Mouse (Mus musculus): ENCODE measurements around the gene Trim47. TPM values are rescaled to one million over a fixed set of nuclear protein-coding genes. Genes with fewer than 3 reads are reported as not detected.
"Not testable (repeated sequence)": the region's sequence is repeated elsewhere in the genome, so short reads cannot be mapped to it uniquely, and the experiment has no call there.

Gene Trim47
- polyA plus RNA-seq, 1 experiment from 2014 or later = 30.9 TPM

DNA sequence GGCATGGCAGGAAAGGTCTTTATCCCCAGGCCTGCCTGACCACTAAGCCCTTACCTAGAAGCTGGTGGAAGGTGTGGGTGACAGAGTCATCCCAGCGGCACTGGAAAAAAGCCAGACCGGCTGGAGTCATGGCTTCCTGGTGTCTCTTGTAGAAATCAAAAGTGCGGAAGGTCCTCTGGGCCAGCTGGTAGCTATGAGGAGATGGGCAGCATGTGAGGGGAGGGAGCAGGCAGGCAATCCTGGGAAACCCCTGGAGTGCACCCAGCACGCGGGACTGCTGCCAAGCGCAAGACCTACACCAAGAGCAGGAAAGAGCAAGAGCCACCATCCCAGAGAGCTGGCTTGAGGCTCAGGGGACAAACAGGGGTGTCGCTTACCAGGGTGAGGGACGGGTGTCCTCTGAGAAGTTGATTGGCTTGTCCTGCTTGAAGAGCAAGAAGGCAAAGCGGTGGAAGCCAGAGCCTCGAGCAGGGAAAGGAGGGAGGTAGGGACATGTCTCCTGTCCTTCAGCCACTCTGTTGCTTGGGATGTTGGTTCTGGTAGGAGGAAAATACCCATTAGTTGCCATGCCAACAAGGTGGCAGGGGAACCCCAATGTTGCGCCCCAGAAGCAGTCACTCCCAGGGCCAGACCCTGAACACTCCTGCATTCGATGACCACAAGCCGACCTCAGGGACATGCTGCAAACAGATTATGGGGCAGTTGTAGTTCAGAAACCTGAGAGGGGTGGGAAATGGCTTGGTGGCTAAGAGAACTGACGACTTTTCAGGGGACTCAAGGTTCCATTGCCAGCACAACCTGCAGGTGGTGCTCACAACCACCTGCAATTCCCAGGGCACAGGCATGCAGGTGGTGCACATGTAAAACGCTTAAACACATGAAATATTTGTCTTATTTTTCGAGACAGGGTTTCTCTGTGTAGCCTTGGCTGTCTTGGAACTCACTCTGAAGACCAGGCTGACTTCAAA lies 5.6 kb upstream of the Trim47 start:
- ATAC-seq (ENCODE audit: insufficient read depth, low FRiP score, low read depth) = no peak
- Histone ChIP-seq H3K9me3 (no peaks in the 10 kb centered on the region), H3K27ac (no peak overlapping the region), H3K36me3 (peaks cover 14% of the 10 kb centered on the region; the same call in 1 of the 2 replicates), H3K4me2 (no peak overlapping the region), H3K4me3 (replicated peaks) (no peak overlapping the region), H3K27me3 (replicated peaks) (no peaks in the 10 kb centered on the region), H3K4me1 (peaks cover 26% of the 10 kb centered on the region), H3K9ac (no peak overlapping the region)
- WGBS = 78% methylated on average over 16 of the region's 16 CpGs

DNA sequence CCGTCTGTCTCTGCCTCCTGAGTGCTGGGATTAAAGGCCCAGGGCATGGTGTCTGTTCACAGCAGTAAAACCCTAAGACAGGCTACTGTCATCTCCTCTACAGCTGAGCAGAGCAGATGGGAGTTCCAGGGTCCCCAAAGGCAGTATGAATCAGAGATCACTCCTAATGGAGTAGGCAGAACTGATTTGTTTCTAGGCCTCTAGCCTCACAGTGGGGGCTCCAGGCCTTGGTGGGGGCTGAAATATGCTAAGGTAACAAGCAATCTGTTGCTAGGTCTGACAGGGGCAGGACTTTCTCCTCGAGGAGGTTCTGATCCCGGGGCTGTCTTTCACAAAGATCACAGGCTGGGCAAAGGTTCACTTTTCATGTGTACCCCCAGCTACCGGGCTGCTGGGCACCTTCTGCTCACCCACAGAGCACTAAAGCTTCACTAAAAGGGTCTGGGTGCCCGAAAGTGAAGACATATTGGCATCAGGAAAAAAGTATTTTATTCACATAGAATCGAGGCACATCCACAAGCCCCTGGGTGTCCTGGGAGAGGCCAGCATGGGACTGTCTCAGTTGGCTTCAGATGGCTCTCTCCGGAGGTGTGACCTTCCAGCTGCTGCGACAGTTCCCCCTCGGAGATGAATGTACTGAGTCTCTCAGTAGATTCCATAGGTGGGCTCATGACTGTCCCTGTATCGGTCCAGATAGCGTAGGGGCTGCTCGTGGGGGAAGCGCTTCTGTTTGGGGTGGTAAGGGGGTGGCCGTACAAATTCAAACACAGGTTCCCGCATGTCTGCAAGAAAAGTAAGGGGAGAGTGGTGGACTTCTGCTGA lies 4.5 kb upstream of the Trim47 start:
- H3K36me3 ChIP-seq = peaks cover 16% of the 10 kb centered on the region; the same call in 1 of the 2 replicates
- no peaks in the 10 kb centered on the region for H3K9me3 ChIP-seq
- H3K9ac ChIP-seq = peak overlapping the region; percentile 6; the same call in 1 of the 2 replicates
- no peak for ATAC-seq (ENCODE audit: insufficient read depth, low FRiP score, low read depth)
- H3K27ac ChIP-seq = peak overlapping the region; percentile 96
- H3K27me3 ChIP-seq (replicated peaks) = no peaks in the 10 kb centered on the region
- WGBS = 75% methylated on average over 15 of the region's 15 CpGs
- H3K4me2 ChIP-seq = peak overlapping the region; percentile 82
- H3K4me3 ChIP-seq (replicated peaks) = peak overlapping the region; percentile 62
- H3K4me1 ChIP-seq = peaks cover 33% of the 10 kb centered on the region

DNA sequence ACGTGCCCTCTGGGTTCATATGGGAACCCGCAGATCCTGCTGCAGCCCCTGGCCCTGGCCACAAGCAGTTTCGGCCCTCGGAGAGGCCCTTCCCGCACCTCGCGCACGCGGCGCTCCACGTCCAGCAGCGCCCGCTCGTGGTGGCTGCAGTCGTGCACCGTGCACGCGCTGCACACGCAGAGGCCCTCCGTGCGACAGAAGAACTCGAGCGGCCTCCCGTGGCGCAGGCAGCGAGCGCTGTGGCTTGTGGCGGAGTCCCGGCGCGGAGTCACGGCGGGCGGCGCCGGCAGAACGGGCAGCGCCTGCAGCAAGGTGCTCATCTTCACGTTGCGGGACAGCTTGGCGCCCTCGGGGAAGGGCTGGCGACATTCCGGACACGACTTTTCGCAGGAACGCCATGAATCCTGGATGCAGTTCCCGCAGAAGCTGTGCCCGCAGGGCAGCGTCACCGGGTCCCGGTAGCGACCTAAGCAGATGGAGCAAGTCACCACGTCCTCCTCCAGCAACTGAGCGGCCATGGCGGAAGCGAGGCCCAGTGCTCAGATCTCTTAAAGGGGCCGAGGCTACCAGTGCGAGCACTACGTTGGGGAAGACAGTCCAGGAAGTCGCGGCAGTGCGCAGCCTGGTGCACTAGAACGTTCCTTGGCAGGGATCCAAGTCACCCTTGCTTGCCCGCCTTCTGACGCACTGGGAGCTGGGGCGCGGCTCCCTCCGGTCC lies 3.6 kb upstream of the Trim47 start, which contains the start of gene Trim65:
Gene Trim65, minus strand, starts transcription at position 641 of the 718 bp plus-strand sequence.
- peak; percentile 81 for ATAC-seq (ENCODE audit: insufficient read depth, low FRiP score, low read depth)
- Histone ChIP-seq H3K27ac (peak within 1 kb of the TSS; percentile 96), H3K9me3 (no peaks in the 10 kb centered on the region), H3K27me3 (replicated peaks) (no peaks in the 10 kb centered on the region), H3K4me3 (replicated peaks) (peak within 1 kb of the TSS; percentile 62), H3K4me2 (peak within 1 kb of the TSS; percentile 82), H3K9ac (peak within 1 kb of the TSS; percentile 58), H3K4me1 (peaks cover 33% of the 10 kb centered on the region), H3K36me3 (peaks cover 25% of the 10 kb centered on the region)
- WGBS = under 1% methylated on average over 69 of the region's 69 CpGs

DNA sequence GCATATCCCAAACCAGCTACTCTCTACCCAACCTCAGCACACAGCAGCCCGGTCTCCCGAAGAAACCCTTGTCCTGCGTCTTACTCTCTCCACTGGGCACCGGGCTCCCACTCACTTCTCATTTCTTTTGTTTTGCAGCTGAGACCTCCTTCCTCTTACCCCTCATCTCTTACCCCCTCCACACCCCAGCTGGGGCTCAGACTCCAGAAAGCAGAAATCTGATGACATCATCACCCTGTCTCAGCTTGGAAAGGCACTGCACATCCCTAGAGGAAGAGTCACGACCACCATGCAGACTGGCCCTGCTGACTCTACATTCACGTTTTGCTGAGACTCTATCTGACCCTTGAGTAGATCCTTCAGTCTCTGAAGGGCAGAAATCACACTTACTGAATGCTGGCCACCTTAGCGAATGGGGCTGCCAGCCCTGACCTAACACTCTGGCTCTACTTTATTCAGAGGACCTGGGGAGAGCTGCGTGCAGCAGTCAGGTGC lies 3.0 kb upstream of the Trim47 start:
- Histone ChIP-seq H3K9me3 (no peaks in the 10 kb centered on the region), H3K27me3 (replicated peaks) (no peaks in the 10 kb centered on the region), H3K27ac (peak overlapping the region; percentile 96), H3K4me1 (peaks cover 33% of the 10 kb centered on the region), H3K9ac (peak overlapping the region; percentile 57; the same call in 1 of the 2 replicates), H3K4me3 (replicated peaks) (peak overlapping the region; percentile 62), H3K4me2 (peak overlapping the region; percentile 82), H3K36me3 (peaks cover 30% of the 10 kb centered on the region)
- no peak; the same call in 1 of the 2 replicates for ATAC-seq (ENCODE audit: insufficient read depth, low FRiP score, low read depth)
- 41% methylated on average over 8 of the region's 8 CpGs for WGBS

DNA sequence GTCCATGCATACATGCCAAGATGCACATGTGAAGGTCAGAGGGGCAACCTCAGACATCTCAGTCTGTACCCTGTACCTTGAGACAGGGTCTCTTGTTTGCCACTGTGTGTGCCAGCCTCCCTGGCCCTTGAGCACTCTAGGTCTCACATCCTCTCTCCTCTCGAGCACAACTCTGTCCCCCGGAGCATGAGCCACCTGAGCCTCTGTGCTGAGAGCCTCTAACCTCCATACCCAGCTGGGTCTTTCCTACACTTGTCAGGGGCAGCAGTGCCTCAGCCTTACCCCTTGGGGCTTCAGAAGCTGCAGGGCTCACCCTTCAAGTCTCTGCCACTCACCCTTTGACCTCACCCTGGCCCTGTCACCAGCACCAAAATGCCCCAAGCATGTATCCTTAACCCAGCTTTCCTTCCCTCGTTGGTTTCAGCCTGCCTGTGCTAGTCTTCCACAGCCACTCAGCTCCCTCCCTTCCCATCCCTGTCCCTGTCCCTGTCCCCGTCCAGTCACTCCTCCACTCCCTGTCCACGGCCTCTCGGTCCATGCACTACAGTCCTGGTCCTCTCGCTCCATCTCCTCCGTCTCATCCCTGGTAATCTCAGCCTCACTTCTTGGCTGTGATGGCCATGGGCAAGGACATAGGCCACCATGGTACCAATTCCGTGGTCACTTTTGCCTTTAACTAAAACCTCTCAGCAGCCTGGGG lies 2.2 kb upstream of the Trim47 start:
- Histone ChIP-seq H3K9ac (no peak overlapping the region), H3K4me3 (replicated peaks) (peak overlapping the region; percentile 62; the same call in 1 of the 2 replicates)
- 75% methylated on average over 9 of the region's 9 CpGs for WGBS

DNA sequence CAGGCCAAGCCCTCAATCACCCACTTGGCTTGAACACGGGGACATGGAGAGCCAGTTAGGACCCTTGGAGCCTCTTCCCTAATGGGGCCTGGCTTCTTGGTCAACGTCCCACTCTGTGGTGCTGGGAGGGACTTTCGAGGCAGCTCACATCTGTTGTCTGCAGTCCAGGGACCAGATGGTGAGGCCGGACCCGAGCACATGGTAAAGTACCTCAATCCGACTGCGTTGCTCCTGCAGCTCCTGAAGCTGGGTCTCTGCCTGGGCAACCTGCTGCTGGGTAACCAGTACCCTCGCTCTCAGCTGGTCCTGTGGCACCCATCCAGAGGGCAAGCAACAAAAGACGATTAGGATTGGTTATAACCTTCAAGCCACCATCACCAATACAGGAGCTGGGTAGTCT lies 976 bp upstream of the Trim47 start:
- H3K4me2 ChIP-seq = peak overlapping the region; percentile 42; the same call in 1 of the 2 replicates
- no peaks in the 10 kb centered on the region for H3K9me3 ChIP-seq
- peaks cover 33% of the 10 kb centered on the region for H3K4me1 ChIP-seq
- ATAC-seq (ENCODE audit: insufficient read depth, low FRiP score, low read depth) = no peak
- H3K36me3 ChIP-seq = peaks cover 27% of the 10 kb centered on the region
- H3K27ac ChIP-seq = peak overlapping the region; percentile 71
- no peaks in the 10 kb centered on the region for H3K27me3 ChIP-seq (replicated peaks)
- no peak overlapping the region for H3K9ac ChIP-seq
- 66% methylated on average over 9 of the region's 9 CpGs for WGBS
- H3K4me3 ChIP-seq (replicated peaks) = no peak overlapping the region

More for the DNA sequence above, 2.2 kb upstream of the Trim47 start:
- Histone ChIP-seq H3K4me2 (peak overlapping the region; percentile 82), H3K9me3 (no peaks in the 10 kb centered on the region), H3K4me1 (peaks cover 33% of the 10 kb centered on the region), H3K36me3 (peaks cover 27% of the 10 kb centered on the region), H3K27ac (no peak overlapping the region), H3K27me3 (replicated peaks) (no peaks in the 10 kb centered on the region)
- ATAC-seq (ENCODE audit: insufficient read depth, low FRiP score, low read depth) = no peak

DNA sequence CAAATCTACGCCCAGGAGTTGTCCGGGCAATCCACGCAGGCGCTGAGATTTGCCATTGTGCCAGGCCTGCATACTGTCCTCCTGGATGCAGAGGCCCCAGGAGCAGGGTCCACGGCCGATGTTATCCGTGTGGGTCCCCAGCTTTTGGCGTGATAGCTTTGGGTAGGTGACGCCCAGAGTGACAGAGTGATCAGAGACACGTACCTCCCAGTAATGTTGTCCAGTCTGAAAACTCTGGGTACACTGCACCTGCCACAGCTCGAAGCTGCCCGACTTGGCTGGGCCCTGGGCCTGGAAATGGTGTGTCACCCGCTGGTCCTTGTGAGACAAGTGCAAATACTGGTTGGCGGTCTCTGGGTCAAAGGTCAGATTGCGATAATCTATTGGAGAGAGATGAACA lies 749 bp downstream of the Trim47 start:
- Histone ChIP-seq H3K27me3 (replicated peaks) (no peaks in the 10 kb centered on the region), H3K4me2 (no peak overlapping the region), H3K9me3 (no peaks in the 10 kb centered on the region), H3K36me3 (peaks cover 21% of the 10 kb centered on the region), H3K4me3 (replicated peaks) (no peak overlapping the region), H3K4me1 (peaks cover 29% of the 10 kb centered on the region), H3K27ac (no peak overlapping the region), H3K9ac (no peak overlapping the region)
- no peak for ATAC-seq (ENCODE audit: insufficient read depth, low FRiP score, low read depth)
- 91% methylated on average over 15 of the region's 15 CpGs for WGBS

DNA sequence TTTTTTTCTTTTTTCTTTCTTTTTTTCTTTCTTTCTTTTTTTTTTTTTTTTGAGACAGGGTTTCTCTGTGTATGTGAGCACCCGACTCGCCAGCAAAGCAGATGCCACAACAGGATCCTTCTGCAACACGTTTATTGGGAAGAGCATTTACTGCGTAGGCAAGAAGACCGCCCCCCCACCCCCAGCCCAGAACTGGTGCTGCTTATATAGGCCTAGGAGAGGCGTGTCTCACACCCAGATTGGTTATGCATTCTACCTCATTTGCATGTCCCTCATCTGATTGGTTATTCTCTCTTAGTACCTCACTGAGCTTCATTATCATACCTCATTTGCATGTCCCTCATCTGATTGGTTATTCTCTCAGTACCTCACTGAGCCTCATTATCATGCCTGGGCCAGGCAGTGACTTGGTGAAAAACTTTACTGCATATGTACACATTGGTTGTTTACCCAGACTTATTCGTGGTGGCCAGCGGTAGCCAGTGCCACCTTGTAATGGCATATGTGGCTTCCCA lies 5.2 kb downstream of the Trim47 start:
- not testable (repeated sequence) for H3K4me3 ChIP-seq (replicated peaks); H3K9me3 ChIP-seq; ATAC-seq (ENCODE audit: insufficient read depth, low FRiP score, low read depth); H3K9ac ChIP-seq; H3K27me3 ChIP-seq (replicated peaks); H3K4me1 ChIP-seq; H3K4me2 ChIP-seq; H3K27ac ChIP-seq
- WGBS = 95% methylated on average over 8 of the region's 8 CpGs
- peaks cover 21% of the 10 kb centered on the region for H3K36me3 ChIP-seq

DNA sequence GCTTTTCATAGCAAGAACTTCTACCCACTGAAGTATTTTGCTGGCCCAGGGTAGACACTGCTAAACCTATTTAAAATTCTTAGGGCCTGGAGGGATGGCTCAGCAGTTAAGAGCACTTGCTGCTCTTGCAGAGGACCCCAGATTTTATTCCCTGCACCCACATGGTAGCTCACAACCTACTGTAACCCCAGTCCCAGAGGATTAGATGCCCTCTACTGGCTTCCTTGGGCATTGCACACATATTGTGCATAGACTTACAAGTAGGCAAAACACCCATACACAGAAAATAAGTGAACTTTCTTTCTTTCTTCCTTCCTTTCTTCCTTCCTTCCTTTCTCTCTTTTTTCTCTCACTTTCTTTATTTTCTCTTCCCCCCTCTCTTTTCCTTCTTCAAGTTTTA lies 9.2 kb downstream of the Trim47 start:
- Histone ChIP-seq H3K27me3 (replicated peaks) (no peaks in the 10 kb centered on the region), H3K4me3 (replicated peaks) (no peak overlapping the region), H3K4me2 (no peak overlapping the region), H3K27ac (no peak overlapping the region), H3K4me1 (no peaks in the 10 kb centered on the region), H3K9ac (no peak overlapping the region), H3K36me3 (peaks cover 3% of the 10 kb centered on the region; the same call in 1 of the 2 replicates), H3K9me3 (no peaks in the 10 kb centered on the region)
- ATAC-seq (ENCODE audit: insufficient read depth, low FRiP score, low read depth) = no peak

DNA sequence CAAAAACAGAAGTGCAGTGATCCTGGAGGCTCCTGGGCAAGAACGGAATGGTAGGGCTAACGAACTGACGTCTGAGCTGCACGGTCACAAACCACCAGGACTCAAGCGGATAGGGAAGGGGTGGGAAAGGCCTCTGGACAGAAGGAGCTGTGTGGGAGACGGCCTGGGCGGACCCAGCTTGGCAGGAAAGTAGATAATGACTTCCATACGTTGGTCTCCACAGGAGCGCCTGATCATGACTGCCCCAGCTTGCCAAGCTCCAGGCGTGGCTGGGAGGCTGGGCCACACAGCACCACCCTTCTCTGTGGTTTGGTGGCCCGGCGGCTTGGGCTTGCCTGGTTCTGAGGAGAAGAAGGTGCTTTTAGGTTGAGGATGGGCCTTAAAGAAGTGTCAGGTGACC lies 9.8 kb downstream of the Trim47 start:
- H3K4me1 ChIP-seq = no peaks in the 10 kb centered on the region
- no peaks in the 10 kb centered on the region for H3K36me3 ChIP-seq
- H3K9ac ChIP-seq = no peak overlapping the region
- no peaks in the 10 kb centered on the region for H3K9me3 ChIP-seq
- H3K27me3 ChIP-seq (replicated peaks) = no peaks in the 10 kb centered on the region
- no peak for ATAC-seq (ENCODE audit: insufficient read depth, low FRiP score, low read depth)
- no peak overlapping the region for H3K4me2 ChIP-seq
- 72% methylated on average over 12 of the region's 12 CpGs for WGBS
- no peak overlapping the region for H3K4me3 ChIP-seq (replicated peaks)
- no peak overlapping the region for H3K27ac ChIP-seq
